Mouse (Mus musculus) c-Kit-positive CD71-negative TER-119-negative erythroid progenitor cells, embryonic 14.5 days (primary cell): ENCODE measurements around the gene Maml3.

Experiments used
- DNase-seq: peaks from one replicate; pipeline ENCODE4 v3.0.0-alpha.2; 2013; ENCODE audit warnings: low read depth

The Maml3 gene

DNA sequence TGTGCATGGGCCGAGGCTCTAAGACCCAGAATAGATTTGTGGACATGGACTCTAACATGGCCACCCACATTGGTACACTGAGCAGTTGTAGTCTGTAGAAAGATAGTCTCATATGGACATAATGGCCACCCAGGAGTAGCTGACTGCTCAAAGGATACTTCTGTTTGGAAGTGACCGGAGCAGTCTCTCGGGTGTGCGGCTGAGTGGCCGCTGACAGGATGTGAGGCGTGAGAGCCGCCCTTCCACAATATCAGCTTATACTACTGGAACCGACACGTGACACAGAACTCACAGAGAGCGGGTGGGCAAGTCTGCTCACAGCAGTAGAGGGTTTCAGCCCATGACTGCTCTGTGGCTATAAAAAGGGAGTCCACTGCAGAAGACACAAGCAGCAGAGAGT is 283.3 kb downstream of the Maml3 start:
- DNase-seq: no peak

DNA sequence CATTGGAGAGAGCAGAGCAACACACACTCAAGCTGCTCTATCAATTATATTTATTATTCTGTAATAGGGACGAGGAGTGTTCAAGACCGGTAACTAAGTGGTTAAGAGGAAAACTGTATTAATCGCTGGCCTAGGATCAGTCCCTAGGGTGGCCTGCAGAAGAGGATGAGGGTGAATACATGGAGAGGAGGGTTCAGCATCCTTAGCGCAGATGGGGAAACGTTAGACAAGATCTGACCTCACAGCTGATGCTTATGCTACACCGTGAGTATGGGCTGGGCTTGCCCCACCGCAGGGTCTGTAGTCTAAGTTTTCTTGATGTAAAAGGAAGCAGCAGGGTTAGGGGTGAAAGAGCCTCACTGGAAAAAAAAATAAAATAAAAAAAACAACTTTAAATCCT is 285.8 kb downstream of the Maml3 start:
- no peak for DNase-seq

DNA sequence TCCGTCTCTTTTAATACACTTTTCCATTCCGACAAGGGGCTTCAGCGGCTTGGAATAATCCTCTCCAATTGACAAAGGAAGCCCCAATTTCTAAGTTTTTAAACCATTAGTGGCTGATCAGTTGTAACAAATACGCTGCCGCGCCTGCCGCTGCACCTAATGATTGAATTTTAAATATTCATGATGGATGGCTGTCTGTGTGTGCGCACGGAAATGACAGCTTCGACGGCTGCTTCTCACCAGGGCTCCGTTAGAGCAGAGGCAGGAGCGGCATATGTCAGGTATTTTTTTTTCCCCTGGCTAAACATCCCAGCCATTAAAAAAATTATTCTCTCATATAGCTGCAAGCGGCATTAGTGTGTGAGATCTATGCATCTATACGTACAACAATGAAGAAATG is 287.0 kb downstream of the Maml3 start:
- DNase-seq: no peak

GRCm38 (mm10) chr3:51817329-51817728 is 287.5 kb downstream of the Maml3 start:
- DNase-seq: no peak

DNA sequence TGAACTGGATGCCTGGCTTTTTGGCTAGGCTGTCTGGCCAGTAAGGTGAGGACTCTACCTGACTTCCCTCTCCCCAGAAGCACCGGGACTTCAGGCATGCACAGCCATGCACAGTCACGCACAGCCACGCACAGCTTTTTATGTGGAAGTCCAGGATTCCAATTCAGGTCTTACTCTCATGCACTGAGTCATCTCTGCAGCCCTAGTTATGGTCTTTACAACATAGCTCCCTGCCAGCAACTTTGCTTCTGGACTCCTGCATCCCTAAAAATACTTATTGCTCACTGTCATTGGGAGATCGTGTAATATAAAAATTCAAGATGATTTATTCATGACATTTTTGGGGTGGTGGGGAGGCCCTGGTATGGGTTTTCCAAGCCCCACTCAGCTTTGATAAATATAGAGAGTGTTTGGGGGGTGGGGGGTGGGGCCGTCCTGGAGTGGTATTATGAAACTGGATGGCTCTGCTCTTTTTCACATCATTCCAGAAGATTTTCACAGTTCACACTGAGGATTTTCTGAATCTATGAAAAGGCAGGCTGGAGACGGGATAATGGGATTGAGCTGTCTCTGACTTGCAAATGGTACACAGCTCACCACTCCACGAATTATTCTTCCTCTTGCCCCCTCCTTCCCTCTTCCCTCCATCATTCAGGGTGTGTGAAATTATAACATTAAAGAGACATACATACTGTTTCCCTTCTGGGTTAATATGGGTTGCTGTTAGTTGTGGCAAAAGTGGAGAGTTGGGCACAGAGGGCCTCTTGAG is 288.2 kb downstream of the Maml3 start:
- DNase-seq: no peak

DNA sequence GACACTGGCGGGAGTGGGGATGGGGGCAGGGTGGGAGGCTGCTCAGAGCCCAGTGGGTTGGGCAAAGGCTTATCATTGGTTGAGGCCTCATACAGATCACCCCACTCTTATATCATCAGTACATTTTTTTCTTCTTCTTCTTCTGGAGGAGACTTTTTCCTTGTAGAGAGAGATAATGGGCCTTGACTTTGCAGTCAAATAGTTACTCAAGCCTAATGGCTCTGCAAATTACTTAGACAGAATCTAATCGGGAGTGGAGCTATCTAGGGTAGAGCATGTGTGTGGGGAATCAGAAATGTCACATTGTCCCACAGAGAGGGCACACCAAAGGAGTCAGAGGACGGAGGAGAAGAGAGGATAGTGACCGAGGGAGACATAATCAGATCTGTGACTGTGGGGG is 290.8 kb downstream of the Maml3 start:
- no peak for DNase-seq

DNA sequence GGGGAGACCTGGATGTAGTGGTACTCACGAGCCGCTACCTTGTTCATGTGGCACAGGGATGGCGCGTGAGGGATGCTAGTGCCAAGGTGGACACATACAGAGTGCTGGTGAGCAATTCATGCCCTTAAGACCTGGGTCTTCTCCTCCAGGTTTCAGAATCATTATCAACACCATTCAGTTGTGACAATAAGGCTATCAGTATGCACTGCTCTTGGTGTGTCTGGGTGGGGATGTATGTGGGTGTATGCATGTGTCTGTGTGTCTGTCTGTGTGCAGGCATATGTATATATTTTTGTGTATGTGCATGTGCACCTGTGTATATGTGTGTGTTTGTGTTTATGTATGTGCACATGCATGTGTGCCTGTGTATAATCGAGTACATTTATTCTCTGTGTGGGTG is 291.7 kb downstream of the Maml3 start:
- no peak for DNase-seq

DNA sequence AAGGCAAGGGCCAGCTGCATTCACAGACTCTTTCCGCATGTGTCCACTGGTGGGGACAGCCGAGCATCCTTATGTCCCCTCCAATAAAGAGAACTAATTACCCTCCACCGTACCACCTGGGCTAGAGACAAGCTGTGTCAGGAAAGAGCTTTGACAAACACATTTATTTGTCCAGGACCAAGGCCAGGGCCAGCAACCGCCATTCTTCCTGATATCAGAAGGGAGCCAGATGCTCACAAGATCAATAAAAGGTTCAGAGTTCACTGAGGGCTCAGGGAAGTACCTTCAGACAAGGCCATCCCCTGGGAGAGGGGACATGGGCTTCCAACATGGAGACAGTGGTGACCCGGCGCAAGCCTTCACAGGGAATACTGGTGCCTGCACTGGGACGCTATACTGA is 294.1 kb downstream of the Maml3 start:
- no peak for DNase-seq

DNA sequence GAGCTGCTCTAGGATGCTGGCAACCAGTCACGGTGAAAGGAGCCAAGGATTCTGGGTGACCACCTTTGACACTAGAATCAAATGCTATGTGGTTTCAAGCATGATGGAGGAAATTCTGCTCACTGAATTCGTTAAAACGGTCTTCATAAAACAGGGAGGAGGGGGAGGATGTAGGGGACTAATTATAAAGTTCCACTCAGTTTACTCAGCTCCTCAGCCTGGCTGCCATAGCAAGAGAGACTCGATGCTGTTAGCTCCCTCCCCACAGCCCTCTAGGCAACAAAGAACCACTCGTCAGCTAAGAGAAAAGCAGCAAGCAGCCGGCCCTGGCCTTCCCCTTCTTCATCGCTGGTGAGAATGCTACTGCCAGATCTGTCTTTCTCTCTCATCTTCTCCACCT is 295.1 kb downstream of the Maml3 start:
- no peak for DNase-seq

DNA sequence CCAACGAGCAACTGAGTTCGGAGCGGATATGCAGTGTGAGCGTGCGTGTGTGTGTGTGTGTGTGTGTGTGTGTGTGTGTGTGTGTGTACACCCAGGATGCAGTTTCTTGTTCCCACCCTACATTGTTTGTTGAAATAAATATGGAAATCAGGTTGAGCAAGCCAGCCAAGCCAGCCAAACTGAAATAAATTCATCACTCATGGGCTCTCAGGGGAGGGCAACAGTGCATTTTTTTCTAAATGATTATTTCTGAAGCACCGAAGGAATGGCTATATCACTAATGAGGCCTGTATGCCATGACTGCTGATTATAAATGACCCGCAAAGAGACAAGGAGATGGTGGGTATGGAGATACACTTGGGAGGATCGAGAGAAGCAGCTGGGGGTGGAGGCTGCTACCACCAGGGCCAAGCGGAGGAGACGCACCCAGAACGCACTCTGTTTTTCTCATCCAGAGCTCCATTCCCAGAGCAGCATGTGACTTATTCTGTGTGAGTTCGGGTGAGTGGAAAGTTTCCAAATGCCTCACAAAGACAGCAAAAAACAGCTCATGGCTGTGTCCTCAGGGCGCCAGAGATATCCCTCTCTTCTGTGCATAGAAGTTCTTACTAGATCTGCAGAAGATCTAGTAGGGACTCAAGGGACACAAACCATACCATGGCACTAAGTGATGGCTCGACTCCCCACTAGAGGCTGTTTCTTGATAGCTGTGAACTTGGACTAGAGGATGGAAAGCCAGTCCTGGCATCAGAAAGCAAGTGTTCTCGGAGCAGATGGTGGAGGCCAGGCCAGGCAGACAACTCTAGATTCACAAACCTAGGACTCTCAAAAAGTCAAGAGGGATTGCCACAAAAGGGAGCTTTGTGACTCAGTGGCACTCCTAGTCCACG is 296.6 kb downstream of the Maml3 start:
- no peak for DNase-seq

- DNase-seq: no peak
Observed at GRCm38 (mm10) chr3:51805488-51806318, 299.2 kb downstream of the Maml3 start.

DNA sequence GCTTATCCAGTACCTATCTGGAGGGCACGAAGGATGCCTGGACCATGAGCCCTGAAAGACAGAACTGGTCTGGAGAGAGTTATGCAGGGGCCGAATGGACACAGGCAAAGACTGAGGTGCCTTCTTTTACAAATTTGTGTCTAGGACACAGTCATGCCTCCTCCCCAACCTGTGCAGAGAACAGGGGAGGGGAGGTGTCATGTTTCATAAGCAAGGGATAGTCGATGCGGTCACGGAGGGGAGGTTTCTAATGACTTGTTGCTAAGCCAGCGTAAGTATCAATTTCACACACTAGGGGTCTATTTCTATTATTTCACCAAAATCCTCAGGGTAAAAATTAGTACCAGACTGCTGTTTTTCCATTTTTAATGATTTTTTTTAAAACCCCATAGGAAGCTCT is 301.0 kb downstream of the Maml3 start:
- no peak for DNase-seq

DNA sequence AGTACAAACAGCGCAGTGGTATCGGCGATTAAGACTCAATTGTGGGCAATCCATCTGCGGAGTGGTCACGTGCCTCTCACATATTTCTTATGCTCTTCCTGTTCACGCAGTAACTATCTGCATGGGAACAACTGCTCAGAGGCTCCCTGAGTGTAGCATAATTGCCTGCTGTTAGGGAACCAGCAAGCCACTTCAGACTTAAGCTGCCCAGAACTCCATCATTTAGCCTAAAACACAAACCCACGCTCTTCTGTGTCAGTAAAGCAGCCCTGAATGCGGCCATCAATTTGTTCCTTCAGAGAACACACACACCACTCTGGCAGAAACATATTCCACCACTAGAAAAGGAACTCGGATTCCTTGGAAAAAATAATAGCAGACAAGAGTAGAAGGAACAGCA is 305.2 kb downstream of the Maml3 start:
- no peak for DNase-seq

GRCm38 (mm10) chr3:51796838-51797237 is 308.0 kb downstream of the Maml3 start:
- DNase-seq: no peak

GRCm38 (mm10) chr3:51796219-51796828 is 308.6 kb downstream of the Maml3 start:
- no peak for DNase-seq

- DNase-seq: no peak
Observed at GRCm38 (mm10) chr3:51791542-51791941, 313.3 kb downstream of the Maml3 start.

- DNase-seq: no peak
Observed at GRCm38 (mm10) chr3:51789389-51789904, 315.4 kb downstream of the Maml3 start.

DNA sequence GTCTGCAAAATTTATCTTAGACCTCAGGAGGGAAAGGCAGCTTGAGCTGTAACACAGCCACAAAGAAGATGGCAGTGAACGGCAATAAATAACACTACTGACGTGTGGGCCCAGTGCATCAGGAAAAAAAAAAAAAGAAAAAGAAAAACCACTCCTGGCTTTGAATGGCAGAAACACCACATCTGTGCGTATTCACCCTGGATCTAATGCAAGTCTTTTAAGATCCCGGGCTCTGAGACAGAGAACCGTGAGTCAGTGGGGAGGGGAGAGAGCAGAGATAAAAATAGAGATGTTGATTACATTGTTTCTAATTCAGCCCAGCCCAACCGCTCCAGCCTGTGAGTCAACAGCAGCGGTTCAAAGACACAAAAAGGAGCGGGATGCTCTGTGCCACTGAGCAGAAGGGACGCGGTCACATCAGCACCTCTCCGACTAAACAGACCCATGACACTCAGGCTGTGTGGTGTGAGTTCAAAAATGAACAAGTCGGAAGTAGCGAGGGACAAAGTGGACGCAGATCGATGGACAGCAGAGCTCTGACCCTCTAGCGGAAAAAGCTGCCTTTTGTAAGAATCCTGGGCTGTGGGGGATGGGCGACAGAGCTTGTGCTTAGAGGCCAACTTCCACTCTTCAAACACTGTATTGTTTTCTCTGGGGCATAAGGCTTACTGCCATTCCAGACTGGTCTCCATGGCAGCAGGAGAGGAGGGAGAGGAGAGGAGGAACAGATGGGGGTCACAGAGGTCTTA is 316.1 kb downstream of the Maml3 start:
- no peak for DNase-seq

DNA sequence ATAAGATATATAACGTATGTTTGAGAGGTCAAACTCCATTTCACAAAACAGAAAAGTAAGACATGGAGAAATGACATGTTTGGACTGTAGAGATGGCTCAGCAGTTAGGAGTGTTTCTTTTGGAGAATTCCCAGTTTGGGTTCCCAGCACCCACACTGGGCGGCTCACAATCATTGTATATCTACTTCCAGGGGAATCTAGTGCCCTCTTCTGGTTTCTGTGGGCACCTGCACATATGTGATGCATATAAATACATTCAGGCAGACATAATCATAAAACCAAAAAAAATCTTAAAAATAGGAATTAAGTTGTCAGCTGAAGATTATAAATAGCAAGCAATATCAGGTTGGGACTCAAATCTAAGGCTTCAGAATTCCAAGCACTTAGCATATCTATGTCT is 316.9 kb downstream of the Maml3 start:
- no peak for DNase-seq

DNA sequence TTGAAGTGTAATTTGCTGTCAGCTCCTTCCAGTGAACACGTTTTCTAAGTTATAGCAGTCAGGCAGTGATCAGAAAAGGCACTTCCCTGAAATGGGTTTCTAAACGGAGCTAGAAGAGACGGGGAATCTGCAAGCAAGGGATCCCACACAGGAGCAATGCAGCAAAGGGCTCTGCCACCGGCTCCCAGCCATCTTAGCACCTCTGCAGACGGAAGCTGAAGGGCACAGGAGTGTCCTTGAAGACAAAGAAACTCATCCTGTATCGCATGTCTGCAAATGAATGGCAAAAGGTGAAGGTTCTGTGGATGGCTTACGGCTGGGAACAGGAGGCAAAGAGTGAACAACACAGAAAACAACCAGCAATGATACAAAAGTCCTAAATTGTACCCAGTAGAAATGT is 319.1 kb downstream of the Maml3 start:
- no peak for DNase-seq

DNA sequence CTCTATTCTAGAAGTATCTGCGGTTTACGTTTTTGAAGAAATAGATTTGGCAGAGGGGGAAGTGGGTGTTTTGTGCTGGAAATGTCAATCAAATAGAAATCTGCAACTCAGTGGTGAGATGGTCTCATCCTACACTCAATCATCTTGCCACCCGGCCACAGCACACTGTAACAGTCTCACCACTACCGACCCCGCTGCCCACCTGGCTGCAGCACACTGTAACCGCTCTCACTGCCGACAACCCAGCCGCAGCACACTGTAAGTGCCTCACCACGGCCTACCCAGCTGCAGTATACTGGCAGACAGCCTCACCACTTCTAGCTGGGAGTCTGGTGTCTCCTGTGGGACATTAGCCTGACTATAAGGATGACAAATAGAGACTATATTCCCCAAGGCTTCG is 322.7 kb downstream of the Maml3 start:
- no peak for DNase-seq
